Mouse (Mus musculus): ENCODE data around the gene Dcun1d3. TPM values are rescaled to one million over a fixed set of nuclear protein-coding genes. Genes with fewer than 3 reads are reported as not detected.

The Dcun1d3 gene
- polyA plus RNA-seq, 1 experiment from 2014 or later: 6.4 TPM

Other genes starting within 250 kb of the Dcun1d3 start
- not detected in 2 replicates for gene Acsm4, start 206.3 kb downstream of the Dcun1d3 start, polyA plus RNA-seq (2015; fragmentation: Nextera tagmentation; extraction: Ambion mirVana)
- gene Thumpd1, start 175.5 kb downstream of the Dcun1d3 start, polyA plus RNA-seq (2015; fragmentation: Nextera tagmentation; extraction: Ambion mirVana): 50.1 and 50.3 TPM in 2 replicates
- 0.14 TPM in 1 of 2 replicates, not detected in the other for gene Acsm3, start 135.4 kb downstream of the Dcun1d3 start, polyA plus RNA-seq (2015; fragmentation: Nextera tagmentation; extraction: Ambion mirVana)
- 15.3 TPM in 2 replicates for gene Rexo5, start 102.3 kb downstream of the Dcun1d3 start, polyA plus RNA-seq (2015; fragmentation: Nextera tagmentation; extraction: Ambion mirVana)
- gene Eri2, start 102.2 kb downstream of the Dcun1d3 start, polyA plus RNA-seq (2015; fragmentation: Nextera tagmentation; extraction: Ambion mirVana): 12.9 TPM in 2 replicates
- 8.2 TPM in 2 replicates for gene Lyrm1, start 437 bp downstream of the Dcun1d3 start, polyA plus RNA-seq (2015; fragmentation: Nextera tagmentation; extraction: Ambion mirVana)
- not detected in 2 replicates for gene Dnah3, start 199.0 kb upstream of the Dcun1d3 start, polyA plus RNA-seq (2015; fragmentation: Nextera tagmentation; extraction: Ambion mirVana)
- 19.5 and 39.1 TPM in 2 replicates for gene Tmem159, start 206.1 kb upstream of the Dcun1d3 start, polyA plus RNA-seq (2015; fragmentation: Nextera tagmentation; extraction: Ambion mirVana)
- 0.06 and 0.17 TPM in 2 replicates for gene Zp2, start 249.0 kb upstream of the Dcun1d3 start, polyA plus RNA-seq (2015; fragmentation: Nextera tagmentation; extraction: Ambion mirVana)

Data from heart, embryonic 13.5 days (tissue).